Mouse (Mus musculus) midbrain, embryonic 16.5 days (tissue): ENCODE measurements around the gene Mplkip. TPM values are rescaled to one million over a fixed set of nuclear protein-coding genes. Genes with fewer than 3 reads are reported as not detected.
A peak's percentile ranks its signal among the peaks of the same experiment; 100 is the strongest.

Experiments used
- ATAC-seq: fragments of 200-750 bp; cut with Nextera tagmentation; 2 replicates; pipeline ENCODE4 v1.8.0; 2017; ENCODE audit warnings: moderate TSS enrichment
- H3K27ac ChIP-seq: fragments of 300-500 bp; sonication (generic); 2 replicates; pipeline ENCODE4 v1.5.1; 2014; ENCODE audit warnings: mild to moderate bottlenecking, low read length, mixed read lengths
- H3K27me3 ChIP-seq: fragments of 300-500 bp; sonication (generic); 2 replicates; pipeline ENCODE4 v1.6.1; 2014; ENCODE audit warnings: low read depth, low read length, mixed read lengths; ENCODE audit not compliant: control insufficient read depth, insufficient read depth
- H3K36me3 ChIP-seq: fragments of 300-500 bp; sonication (generic); 2 replicates; pipeline ENCODE4 v1.6.1; 2014; ENCODE audit warnings: mild to moderate bottlenecking, low read length, moderate library complexity, mixed read lengths; ENCODE audit not compliant: control insufficient read depth, insufficient read depth
- H3K4me1 ChIP-seq: fragments of 300-500 bp; sonication (generic); 2 replicates; pipeline ENCODE4 v1.6.1; 2014; ENCODE audit warnings: mild to moderate bottlenecking, low read length, mixed read lengths; ENCODE audit not compliant: control insufficient read depth, insufficient read depth
- H3K4me2 ChIP-seq: fragments of 300-500 bp; sonication (generic); 2 replicates; pipeline ENCODE4 v1.6.1; 2014; ENCODE audit warnings: mild to moderate bottlenecking, low read length, mixed read lengths
- H3K4me3 ChIP-seq: fragments of 300-500 bp; sonication (generic); 2 replicates; pipeline ENCODE4 v1.5.1; 2014; ENCODE audit warnings: low read depth, mild to moderate bottlenecking, low read length, moderate library complexity, mixed read lengths
- H3K9ac ChIP-seq: fragments of 300-500 bp; sonication (generic); 2 replicates; pipeline ENCODE4 v1.6.1; 2014; ENCODE audit warnings: low read depth, low read length, mixed read lengths
- H3K9me3 ChIP-seq: fragments of 300-500 bp; sonication (generic); replicated peaks from 2 replicates; pipeline ENCODE4 v1.6.1; 2014; ENCODE audit warnings: mild to moderate bottlenecking, low read length, mixed read lengths; ENCODE audit not compliant: control insufficient read depth, poor library complexity, severe bottlenecking
- WGBS: fragments of 180-500 bp; shearing (Covaris S2); extraction: QIAGEN DNeasy Blood & Tissue Kit; methylation state at CpG from one replicate; pipeline ENCODE4 v1.1.7; 2014; 5-methylcytosine and 5-hydroxymethylcytosine counted together
- polyA plus RNA-seq: library from polyadenylated mRNA; unstranded; fragments of >200 nt; fragmentation: Nextera tagmentation; extraction: Ambion mirVana; gene quantifications from 2 replicates; pipeline ENCODE4 v1.2.1, GENCODE M21; 2015

The Mplkip gene
- polyA plus RNA-seq, 1 experiment from 2014 or later = 38.1 TPM

GRCm38 (mm10) chr13:17700090-17700715 lies 5.2 kb downstream of the Mplkip start:
- H3K27me3 ChIP-seq = no peaks in the 10 kb centered on the region
- ATAC-seq = no peak
- WGBS = 70% methylated on average over 3 of the region's 3 CpGs
- no peak overlapping the region for H3K9ac ChIP-seq
- no peak overlapping the region for H3K4me3 ChIP-seq
- H3K27ac ChIP-seq = no peak overlapping the region
- H3K9me3 ChIP-seq = no peaks in the 10 kb centered on the region
- H3K4me1 ChIP-seq = peaks cover 11% of the 10 kb centered on the region
- H3K4me2 ChIP-seq = no peak overlapping the region
- H3K36me3 ChIP-seq = no peaks in the 10 kb centered on the region

- Histone ChIP-seq H3K36me3 (no peaks in the 10 kb centered on the region), H3K4me2 (no peak overlapping the region), H3K27me3 (no peaks in the 10 kb centered on the region), H3K9ac (no peak overlapping the region), H3K27ac (no peak overlapping the region), H3K4me3 (no peak overlapping the region), H3K9me3 (no peaks in the 10 kb centered on the region), H3K4me1 (peaks cover 7% of the 10 kb centered on the region; the same call in 1 of the 2 replicates)
- no peak for ATAC-seq
These were observed 6.3 kb downstream of the Mplkip start for GRCm38 (mm10) chr13:17701322-17701721.

- ATAC-seq = no peak
- no peak overlapping the region for H3K4me2 ChIP-seq
These were observed 7.3 kb downstream of the Mplkip start for GRCm38 (mm10) chr13:17702311-17702710.

GRCm38 (mm10) chr13:17705188-17705826 lies 10.3 kb downstream of the Mplkip start:
- no peaks in the 10 kb centered on the region for H3K4me1 ChIP-seq
- no peak overlapping the region for H3K9ac ChIP-seq
- H3K4me3 ChIP-seq = no peak overlapping the region
- no peaks in the 10 kb centered on the region for H3K9me3 ChIP-seq
- H3K36me3 ChIP-seq = no peaks in the 10 kb centered on the region
- no peak for ATAC-seq
- 87% methylated on average over 6 of the region's 6 CpGs for WGBS
- no peak overlapping the region for H3K4me2 ChIP-seq
- no peak overlapping the region for H3K27ac ChIP-seq
- no peaks in the 10 kb centered on the region for H3K27me3 ChIP-seq

More at GRCm38 (mm10) chr13:17702311-17702710, 7.3 kb downstream of the Mplkip start:
- Histone ChIP-seq H3K9ac (no peak overlapping the region), H3K4me1 (0 out of 2 replicates have a peak, but pooled peaks cover 4% of the 10 kb centered on the region), H3K36me3 (no peaks in the 10 kb centered on the region), H3K27ac (no peak overlapping the region), H3K4me3 (no peak overlapping the region), H3K27me3 (no peaks in the 10 kb centered on the region), H3K9me3 (no peaks in the 10 kb centered on the region)

- no peaks in the 10 kb centered on the region for H3K9me3 ChIP-seq
- no peak overlapping the region for H3K9ac ChIP-seq
- 78% methylated on average over 5 of the region's 5 CpGs for WGBS
- no peaks in the 10 kb centered on the region for H3K27me3 ChIP-seq
- H3K4me3 ChIP-seq = no peak overlapping the region
- H3K4me1 ChIP-seq = no peaks in the 10 kb centered on the region
- H3K27ac ChIP-seq = no peak overlapping the region
- no peaks in the 10 kb centered on the region for H3K36me3 ChIP-seq
- ATAC-seq = peak; percentile 21; the same call in 1 of the 2 replicates
- H3K4me2 ChIP-seq = no peak overlapping the region
These were observed 13.9 kb downstream of the Mplkip start for GRCm38 (mm10) chr13:17708784-17709311.

GRCm38 (mm10) chr13:17717357-17717756 lies 22.4 kb downstream of the Mplkip start:
- H3K4me2 ChIP-seq = no peak overlapping the region
- H3K27ac ChIP-seq = no peak overlapping the region
- no peak for ATAC-seq
- WGBS = 93% methylated on average over 1 of the region's 1 CpGs
- H3K27me3 ChIP-seq = no peaks in the 10 kb centered on the region
- H3K4me3 ChIP-seq = no peak overlapping the region
- H3K36me3 ChIP-seq = peaks cover 19% of the 10 kb centered on the region
- no peaks in the 10 kb centered on the region for H3K4me1 ChIP-seq
- no peaks in the 10 kb centered on the region for H3K9me3 ChIP-seq
- H3K9ac ChIP-seq = no peak overlapping the region

- Histone ChIP-seq H3K4me3 (no peak overlapping the region), H3K27ac (no peak overlapping the region), H3K4me1 (no peaks in the 10 kb centered on the region), H3K4me2 (no peak overlapping the region), H3K27me3 (no peaks in the 10 kb centered on the region), H3K36me3 (0 out of 2 replicates have a peak, but pooled peaks cover 3% of the 10 kb centered on the region), H3K9me3 (no peaks in the 10 kb centered on the region), H3K9ac (no peak overlapping the region)
- ATAC-seq = no peak
- 94% methylated on average over 4 of the region's 4 CpGs for WGBS
These were observed 32.9 kb downstream of the Mplkip start for GRCm38 (mm10) chr13:17727922-17728321.

GRCm38 (mm10) chr13:17728798-17729197 lies 33.8 kb downstream of the Mplkip start:
- 96% methylated on average over 3 of the region's 3 CpGs for WGBS
- H3K9me3 ChIP-seq = no peaks in the 10 kb centered on the region
- H3K4me3 ChIP-seq = no peak overlapping the region
- no peak overlapping the region for H3K4me2 ChIP-seq
- H3K4me1 ChIP-seq = no peaks in the 10 kb centered on the region
- H3K27me3 ChIP-seq = no peaks in the 10 kb centered on the region
- H3K36me3 ChIP-seq = 0 out of 2 replicates have a peak, but pooled peaks cover 3% of the 10 kb centered on the region
- H3K27ac ChIP-seq = no peak overlapping the region
- no peak overlapping the region for H3K9ac ChIP-seq
- ATAC-seq = no peak
